Comparison of ENCODE assay signal across 20 mouse cellular contexts in the genomic region with DNA sequence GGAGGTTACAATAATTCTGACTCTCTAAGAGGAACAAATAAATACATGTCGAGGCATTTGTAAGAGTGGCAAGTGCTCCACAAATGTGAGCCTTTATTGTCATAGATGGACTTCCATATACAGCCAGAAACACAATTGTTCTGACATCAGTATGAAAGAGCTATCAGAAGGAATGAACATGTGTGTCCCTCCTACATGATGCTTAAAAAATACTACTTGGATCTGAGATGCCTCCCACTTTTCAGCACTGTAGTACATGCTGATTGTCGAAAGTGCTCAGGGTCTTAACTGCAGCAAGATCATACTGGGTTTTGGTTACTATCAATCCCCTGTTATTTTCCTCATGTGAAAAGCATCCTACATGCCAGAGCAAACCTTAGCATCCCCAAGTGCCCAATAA.
DNase-seq lines count a peak whose midpoint lies in the region; ATAC-seq lines count a peak whose summit lies in the region.
"Had no signal": no experiment of that assay in that cellular context is flagged by ENCODE, and none has a peak within 500 bp of the region (broad histone marks: within the 10 kb centered on the region; RNA-seq: fewer than 3 reads in every experiment).

No protein-coding gene starts in this region.

- DNase-seq in frontal cortex, postnatal 25 days (ENCODE audit: low spot score in 2 of 2): no peak
- peak; percentile 10 for DNase-seq in layer of hippocampus, adult 9-11 months
- DNase-seq in layer of hippocampus, postnatal 25 days (ENCODE audit: extremely low spot score in 1 of 2, low spot score in 1 of 2): no peak
- DNase-seq in right cerebral cortex, adult 18-20 months: peak; percentile 15
- no peak for DNase-seq in right cerebral cortex, postnatal 4 days
- DNase-seq: adrenal gland, adult 8-10 months; adrenal gland, postnatal 25 days; cerebellum, adult 18-20 months; cerebellum, adult 9-10 months; cerebellum, postnatal 14 days; gastrocnemius, postnatal 10 days; gastrocnemius, postnatal 36 days; heart, adult 2 months; heart, postnatal 14 days; heart, postnatal 4 days had no signal

- ATAC-seq in frontal cortex, adult (ENCODE audit: low TSS enrichment): peak; percentile 96
- ATAC-seq: activated CD4-positive, CD25-positive, alpha-beta regulatory T cell, adult 4 months; forebrain, embryonic 13.5 days; forebrain, embryonic 16.5 days; hindbrain, postnatal 0 days had no signal

Comparison
In these comparisons a context has a peak if more than half of its experiments do, and no peak if none do; other contexts are left out.
1. DNase-seq: peak in layer of hippocampus, adult 9-11 months (single experiment) and right cerebral cortex, adult 18-20 months (single experiment); none in frontal cortex, postnatal 25 days (0 of 2), layer of hippocampus, postnatal 25 days (0 of 2) and right cerebral cortex, postnatal 4 days (single experiment).